Mouse (Mus musculus): Measurements from ENCODE around the gene Olfr732.

Gene Olfr732

GRCm38 (mm10) chr14:50284106-50284505 lies at the start of gene Olfr732:
Gene Olfr732, minus strand, starts transcription at chr14:50284206.
- no peak for DNase-seq (ENCODE audit: low spot score in 2 of 2)

- DNase-seq (ENCODE audit: low spot score in 2 of 2) = no peak
Measured at GRCm38 (mm10) chr14:50326661-50327060, 42.7 kb upstream of the Olfr732 start, which contains the start of gene Olfr734. Gene Olfr734, minus strand, starts transcription at chr14:50326761.

GRCm38 (mm10) chr14:50301422-50301821 lies 17.4 kb upstream of the Olfr732 start, which contains the start of gene Olfr733:
Gene Olfr733, minus strand, starts transcription at chr14:50301522.
- no peak for DNase-seq (ENCODE audit: low spot score in 2 of 2)

GRCm38 (mm10) chr14:50241766-50242165 lies 42.2 kb downstream of the Olfr732 start, which contains the start of gene Olfr731:
Gene Olfr731, minus strand, starts transcription at chr14:50241866.
- DNase-seq (ENCODE audit: low spot score in 2 of 2) = no peak
